Mouse (Mus musculus): ENCODE data around the gene Tmcc3. TPM values are rescaled to one million over a fixed set of nuclear protein-coding genes. Genes with fewer than 3 reads are reported as not detected.

Tmcc3 gene
- total and polyA plus RNA-seq, 2 experiments from 2014 or later = 4.1 to 10.0 TPM

DNA sequence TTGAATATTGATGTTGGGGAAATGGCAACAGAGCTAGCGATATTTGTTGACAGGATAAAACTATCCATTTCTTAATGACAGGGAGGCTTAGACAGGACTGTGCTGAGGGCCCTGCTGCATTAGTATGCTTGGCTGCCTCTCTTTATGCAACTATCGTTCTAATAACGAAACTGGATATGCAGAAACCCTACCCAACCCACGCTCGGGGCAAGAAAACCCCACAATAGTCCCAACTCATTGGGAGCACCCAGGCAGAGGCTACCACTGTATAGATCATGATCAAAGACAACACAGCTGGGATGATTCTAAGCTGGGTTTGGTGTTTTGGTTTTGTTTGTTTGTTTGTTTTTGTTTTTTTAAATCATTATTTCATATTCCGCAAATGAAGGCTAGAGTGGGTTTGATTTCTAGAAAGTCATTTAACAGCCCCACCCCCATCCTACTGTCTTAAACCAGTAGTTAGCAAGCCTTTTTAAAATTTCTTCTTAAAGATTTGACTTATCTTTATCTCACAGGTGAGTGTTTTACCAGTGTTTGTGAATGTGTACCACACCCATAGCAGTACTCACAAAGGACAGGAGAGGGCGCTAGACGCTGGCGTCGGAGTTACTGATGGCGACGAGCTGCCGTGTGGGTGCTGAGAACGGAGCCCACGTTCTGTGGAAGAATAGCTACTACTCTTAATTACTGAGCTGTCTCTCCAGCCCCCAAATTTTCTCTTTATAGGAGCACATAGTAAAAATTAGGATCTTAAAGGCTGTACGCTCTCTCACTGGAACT is 20.8 kb downstream of the Tmcc3 start:
- H3K9me3 ChIP-seq (replicated peaks; ENCODE audit: control insufficient read depth, low read length) = no peaks in the 10 kb centered on the region
- DNase-seq (ENCODE audit: low spot score) (no peak), ATAC-seq (ENCODE audit: insufficient read depth, low read depth) (no peak)
- peaks cover 7% of the 10 kb centered on the region; the same call in 1 of the 2 replicates for H3K4me1 ChIP-seq (ENCODE audit: control insufficient read depth, insufficient read depth)
- H3K9ac ChIP-seq (replicated peaks; ENCODE audit: low read depth, low read length) = no peak overlapping the region
- H3K4me2 ChIP-seq (ENCODE audit: low read depth, low read length) = no peak overlapping the region
- H3K27ac ChIP-seq (ENCODE audit: low read depth) = no peak overlapping the region
- WGBS = 84% methylated on average over 16 of the region's 16 CpGs
- H3K4me3 ChIP-seq (ENCODE audit: low read depth, low read length) = no peak overlapping the region
- no peaks in the 10 kb centered on the region for H3K27me3 ChIP-seq (ENCODE audit: control insufficient read depth, insufficient read depth, low read length)
- H3K36me3 ChIP-seq (replicated peaks; ENCODE audit: control insufficient read depth, insufficient read depth, low read length) = no peaks in the 10 kb centered on the region
- TF ChIP-seq CTCF (IDR thresholded peaks at IDR 0.05; ENCODE audit: low read depth) = no peak
- TF ChIP-seq EP300 (IDR thresholded peaks at IDR 0.05; ENCODE audit: low read depth) = no peak

DNA sequence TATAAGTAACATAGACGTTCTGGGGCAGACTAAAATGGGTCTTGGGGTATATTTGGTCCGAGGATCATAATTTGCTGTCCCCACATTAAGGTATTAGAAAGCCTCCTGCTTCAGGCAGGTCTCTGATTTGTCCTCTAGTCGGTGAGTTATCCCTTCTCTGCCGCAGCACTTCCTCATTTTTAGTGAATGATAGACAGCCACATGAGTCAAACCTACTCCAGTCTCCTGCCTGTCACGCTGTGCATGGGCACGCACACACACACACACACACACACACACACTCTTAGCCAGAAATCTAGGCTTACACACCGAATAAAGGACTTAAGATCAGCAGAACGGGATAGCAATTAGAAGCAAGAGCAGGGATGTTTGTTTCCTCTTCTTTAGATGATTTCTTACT is 21.6 kb downstream of the Tmcc3 start:
- 79% methylated on average over 8 of the region's 8 CpGs for WGBS
- no peak for TF ChIP-seq CTCF (IDR thresholded peaks at IDR 0.05; ENCODE audit: low read depth)
- no peak for TF ChIP-seq EP300 (IDR thresholded peaks at IDR 0.05; ENCODE audit: low read depth)
- Histone ChIP-seq H3K4me2 (ENCODE audit: low read depth, low read length) (no peak overlapping the region), H3K36me3 (replicated peaks; ENCODE audit: control insufficient read depth, insufficient read depth, low read length) (no peaks in the 10 kb centered on the region), H3K27me3 (ENCODE audit: control insufficient read depth, insufficient read depth, low read length) (no peaks in the 10 kb centered on the region), H3K4me3 (ENCODE audit: low read depth, low read length) (no peak overlapping the region), H3K9ac (replicated peaks; ENCODE audit: low read depth, low read length) (no peak overlapping the region), H3K9me3 (replicated peaks; ENCODE audit: control insufficient read depth, low read length) (no peaks in the 10 kb centered on the region), H3K27ac (ENCODE audit: low read depth) (no peak overlapping the region), H3K4me1 (ENCODE audit: control insufficient read depth, insufficient read depth) (peaks cover 7% of the 10 kb centered on the region; the same call in 1 of the 2 replicates)
- ATAC-seq (ENCODE audit: insufficient read depth, low read depth) (no peak), DNase-seq (ENCODE audit: low spot score) (no peak)

DNA sequence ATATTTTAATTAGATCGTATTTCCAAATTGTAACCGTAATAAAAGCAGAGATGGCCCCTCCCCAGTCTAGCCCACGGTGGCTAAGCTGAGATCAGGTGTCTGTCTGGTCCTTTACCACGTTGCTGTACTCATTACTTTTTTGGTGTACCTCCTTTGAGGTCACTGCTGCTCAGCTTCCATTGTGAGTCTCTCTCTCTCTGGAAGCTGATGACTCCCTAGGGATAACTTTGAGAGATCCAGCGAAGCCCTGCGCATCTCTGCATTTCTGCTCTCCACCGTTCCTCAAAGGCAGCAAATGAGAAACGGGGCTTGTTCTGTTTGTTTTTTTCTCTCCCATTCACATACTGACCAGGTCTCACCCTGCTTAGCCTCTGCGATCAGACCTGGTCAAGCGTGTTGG is 23.3 kb downstream of the Tmcc3 start:
- 65% methylated on average over 10 of the region's 10 CpGs for WGBS
- no peaks in the 10 kb centered on the region for H3K27me3 ChIP-seq (ENCODE audit: control insufficient read depth, insufficient read depth, low read length)
- no peak for ATAC-seq (ENCODE audit: insufficient read depth, low read depth)
- H3K4me1 ChIP-seq (ENCODE audit: control insufficient read depth, insufficient read depth) = 0 out of 2 replicates have a peak, but pooled peaks cover 3% of the 10 kb centered on the region
- no peaks in the 10 kb centered on the region for H3K36me3 ChIP-seq (replicated peaks; ENCODE audit: control insufficient read depth, insufficient read depth, low read length)
- DNase-seq (ENCODE audit: low spot score) = no peak
- no peak overlapping the region for H3K9ac ChIP-seq (replicated peaks; ENCODE audit: low read depth, low read length)
- no peak overlapping the region for H3K4me3 ChIP-seq (ENCODE audit: low read depth, low read length)
- H3K9me3 ChIP-seq (replicated peaks; ENCODE audit: control insufficient read depth, low read length) = no peaks in the 10 kb centered on the region
- no peak overlapping the region for H3K4me2 ChIP-seq (ENCODE audit: low read depth, low read length)
- no peak overlapping the region for H3K27ac ChIP-seq (ENCODE audit: low read depth)
- TF ChIP-seq EP300 (IDR thresholded peaks at IDR 0.05; ENCODE audit: low read depth) (no peak), CTCF (IDR thresholded peaks at IDR 0.05; ENCODE audit: low read depth) (no peak)

DNA sequence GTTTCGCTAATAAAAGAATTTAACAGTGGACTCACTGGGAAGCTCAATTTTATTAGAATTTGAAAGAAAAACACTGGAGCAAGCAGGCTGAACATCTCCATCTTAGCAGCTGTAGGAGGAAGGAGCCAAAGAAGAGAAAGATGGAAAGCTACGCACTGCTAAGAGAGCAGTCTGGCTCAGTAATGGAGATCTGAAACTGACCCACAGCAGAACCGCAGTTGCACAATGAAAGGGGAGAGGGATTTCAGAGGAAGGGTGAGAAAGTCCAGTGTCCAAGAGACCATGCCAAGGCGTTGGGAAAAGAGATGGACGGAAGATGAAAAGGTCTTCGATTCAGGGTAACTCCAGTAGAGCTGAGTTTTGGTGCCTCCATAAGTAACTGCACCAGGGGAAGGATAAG is 24.3 kb downstream of the Tmcc3 start:
- Histone ChIP-seq H3K4me3 (ENCODE audit: low read depth, low read length) (no peak overlapping the region), H3K36me3 (replicated peaks; ENCODE audit: control insufficient read depth, insufficient read depth, low read length) (no peaks in the 10 kb centered on the region), H3K9ac (replicated peaks; ENCODE audit: low read depth, low read length) (no peak overlapping the region), H3K9me3 (replicated peaks; ENCODE audit: control insufficient read depth, low read length) (no peaks in the 10 kb centered on the region), H3K4me1 (ENCODE audit: control insufficient read depth, insufficient read depth) (no peaks in the 10 kb centered on the region), H3K27ac (ENCODE audit: low read depth) (no peak overlapping the region), H3K27me3 (ENCODE audit: control insufficient read depth, insufficient read depth, low read length) (0 out of 2 replicates have a peak, but pooled peaks cover 3% of the 10 kb centered on the region), H3K4me2 (ENCODE audit: low read depth, low read length) (no peak overlapping the region)
- TF ChIP-seq EP300 (IDR thresholded peaks at IDR 0.05; ENCODE audit: low read depth) (no peak), CTCF (IDR thresholded peaks at IDR 0.05; ENCODE audit: low read depth) (no peak)
- ATAC-seq (ENCODE audit: insufficient read depth, low read depth) (no peak), DNase-seq (ENCODE audit: low spot score) (no peak)
- 95% methylated on average over 6 of the region's 6 CpGs for WGBS

DNA sequence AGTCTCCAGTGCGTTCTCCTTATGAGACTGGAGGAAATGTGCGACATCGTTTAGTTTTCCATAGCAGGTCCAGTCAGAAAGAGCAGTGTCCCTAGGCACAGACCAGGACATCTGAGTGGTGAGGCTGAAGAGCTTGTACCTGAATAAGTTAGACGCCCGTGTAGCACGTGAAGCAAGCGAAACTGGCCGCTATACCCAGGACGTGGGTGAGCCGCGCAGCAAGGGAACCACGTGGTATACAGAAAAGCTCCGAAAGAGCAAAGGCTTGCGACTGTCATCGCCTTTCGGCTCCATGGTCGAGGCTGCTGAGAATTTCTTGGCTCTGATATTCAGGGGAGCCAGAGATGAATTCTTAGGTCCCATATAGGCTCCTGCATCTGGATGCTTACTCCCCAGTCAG is 29.8 kb downstream of the Tmcc3 start:
- WGBS = 54% methylated on average over 17 of the region's 17 CpGs
- Histone ChIP-seq H3K4me3 (ENCODE audit: low read depth, low read length) (no peak overlapping the region), H3K9me3 (replicated peaks; ENCODE audit: control insufficient read depth, low read length) (no peaks in the 10 kb centered on the region), H3K27me3 (ENCODE audit: control insufficient read depth, insufficient read depth, low read length) (0 out of 2 replicates have a peak, but pooled peaks cover 3% of the 10 kb centered on the region), H3K27ac (ENCODE audit: low read depth) (no peak overlapping the region), H3K4me1 (ENCODE audit: control insufficient read depth, insufficient read depth) (no peaks in the 10 kb centered on the region), H3K36me3 (replicated peaks; ENCODE audit: control insufficient read depth, insufficient read depth, low read length) (no peaks in the 10 kb centered on the region), H3K9ac (replicated peaks; ENCODE audit: low read depth, low read length) (no peak overlapping the region), H3K4me2 (ENCODE audit: low read depth, low read length) (no peak overlapping the region)
- TF ChIP-seq CTCF (IDR thresholded peaks at IDR 0.05; ENCODE audit: low read depth) (no peak), EP300 (IDR thresholded peaks at IDR 0.05; ENCODE audit: low read depth) (no peak)
- DNase-seq (ENCODE audit: low spot score) = no peak
- no peak for ATAC-seq (ENCODE audit: insufficient read depth, low read depth)

All from heart, postnatal 0 days (tissue).